Mouse (Mus musculus) right cerebral cortex, adult 2 months (tissue): Measurements from ENCODE around the gene Ube2z.

Source experiments
- DNase-seq, 2 experiments: peaks; one replicate each; pipeline ENCODE4 v3.0.0; 2021 to 2022; ENCODE audit warnings: low spot score in 2 of 2

Gene Ube2z

GRCm38 (mm10) chr11:96064521-96065214 is 520 bp downstream of the Ube2z start:
- DNase-seq: no peak

GRCm38 (mm10) chr11:96058309-96058708 is 6.9 kb downstream of the Ube2z start:
- DNase-seq: no peak

DNA sequence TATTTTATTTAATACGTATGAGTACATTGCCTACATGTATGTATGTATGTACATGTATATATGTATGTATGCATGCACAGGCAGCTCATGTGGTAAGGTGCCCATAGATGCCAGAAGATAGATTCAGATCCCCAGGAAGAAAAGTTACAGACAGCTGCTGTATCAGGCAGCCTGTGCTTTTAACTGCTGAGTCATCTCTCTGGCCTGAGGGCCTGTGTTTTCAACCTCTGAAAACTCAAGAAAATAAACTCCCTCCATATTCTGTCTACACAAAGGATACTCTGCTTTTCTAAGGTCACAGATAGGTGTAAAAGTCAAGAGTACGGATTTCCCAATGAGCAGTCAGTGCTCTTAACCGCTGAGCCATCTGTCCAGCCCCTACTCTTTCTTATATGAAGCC is 14.3 kb downstream of the Ube2z start:
- DNase-seq: no peak

GRCm38 (mm10) chr11:96049939-96050338 is 15.2 kb downstream of the Ube2z start:
- no peak for DNase-seq

- DNase-seq: no peak
Measured at GRCm38 (mm10) chr11:96047469-96048373, 17.5 kb downstream of the Ube2z start.

GRCm38 (mm10) chr11:96046793-96047192 is 18.4 kb downstream of the Ube2z start:
- DNase-seq: no peak

- DNase-seq: no peak
Measured at GRCm38 (mm10) chr11:96046028-96046427, 19.2 kb downstream of the Ube2z start.

DNA sequence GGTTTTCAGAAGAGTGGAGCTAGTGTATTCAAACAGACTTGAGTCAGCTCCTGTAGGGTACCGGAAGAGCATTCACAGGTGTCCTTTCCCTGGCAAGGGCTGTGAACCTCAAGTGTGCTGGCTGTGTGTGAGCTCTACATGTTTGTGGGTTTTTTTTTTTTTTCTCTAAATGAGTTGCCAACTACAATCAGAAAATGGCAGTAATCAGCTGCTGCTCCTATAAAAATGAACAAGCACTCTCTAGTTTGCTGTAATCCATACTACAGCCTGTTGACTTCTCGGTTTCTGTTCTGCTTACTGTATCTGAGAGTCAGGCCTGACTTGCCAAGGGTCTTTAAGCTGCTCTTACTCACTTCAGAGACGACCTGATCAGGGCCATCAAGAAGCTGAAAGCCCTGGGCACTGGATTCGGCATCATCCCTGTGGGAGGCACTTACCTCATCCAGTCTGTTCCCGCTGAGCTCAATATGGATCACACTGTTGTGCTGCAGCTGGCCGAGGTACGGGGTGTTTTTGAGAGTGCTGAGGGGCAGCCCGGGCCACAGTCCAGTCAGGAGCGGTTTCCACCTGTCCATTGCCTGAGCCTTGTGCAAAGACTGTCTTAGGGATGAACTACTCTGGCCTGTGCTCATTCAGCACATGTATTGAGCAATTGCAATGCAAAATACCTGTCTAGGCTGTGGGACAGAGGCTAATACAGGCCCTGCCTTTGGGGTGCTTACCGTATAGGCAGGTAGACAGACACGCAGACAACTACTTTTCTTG is 20.2 kb downstream of the Ube2z start:
- no peak for DNase-seq

DNA sequence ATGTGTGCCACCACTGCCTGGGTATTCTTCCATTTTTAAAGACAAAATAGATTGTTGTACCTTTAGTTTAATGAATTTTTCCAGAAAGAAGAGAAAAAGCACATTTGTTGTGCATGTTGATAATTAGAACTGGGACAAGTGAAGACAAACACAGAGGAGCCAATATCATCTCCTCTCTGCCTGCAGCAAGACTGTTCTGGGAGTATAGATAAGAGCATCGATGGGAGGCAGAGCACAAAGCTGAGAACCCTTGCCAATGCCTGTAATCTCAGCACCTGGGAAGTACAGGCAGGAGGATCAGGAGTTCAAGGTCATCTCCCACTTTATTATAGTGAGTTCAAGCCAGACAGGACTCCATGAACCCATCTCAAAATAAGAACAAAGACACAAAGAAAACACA is 26.6 kb downstream of the Ube2z start:
- DNase-seq: no peak

- DNase-seq: no peak
Measured at GRCm38 (mm10) chr11:96037499-96037898, 27.7 kb downstream of the Ube2z start.

DNA sequence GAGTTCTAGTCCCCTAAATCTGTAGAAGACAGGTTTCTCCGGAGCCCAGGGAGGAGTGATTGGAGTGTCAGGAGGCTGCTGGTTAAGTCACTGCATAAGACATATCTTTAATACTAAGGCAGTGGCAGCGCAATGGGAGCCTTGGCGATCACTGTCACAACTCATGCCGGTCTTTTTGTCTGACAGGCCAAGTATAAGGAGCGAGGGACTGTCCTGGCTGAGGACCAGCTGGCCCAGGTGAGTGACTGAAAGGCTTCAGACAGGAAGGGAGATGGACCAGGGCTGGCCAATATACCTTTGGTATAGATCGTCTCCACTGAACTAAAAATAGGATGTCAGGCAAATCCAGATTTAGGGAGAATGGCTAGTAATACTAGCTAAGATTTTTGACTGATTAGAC is 30.1 kb downstream of the Ube2z start:
- DNase-seq: no peak

DNA sequence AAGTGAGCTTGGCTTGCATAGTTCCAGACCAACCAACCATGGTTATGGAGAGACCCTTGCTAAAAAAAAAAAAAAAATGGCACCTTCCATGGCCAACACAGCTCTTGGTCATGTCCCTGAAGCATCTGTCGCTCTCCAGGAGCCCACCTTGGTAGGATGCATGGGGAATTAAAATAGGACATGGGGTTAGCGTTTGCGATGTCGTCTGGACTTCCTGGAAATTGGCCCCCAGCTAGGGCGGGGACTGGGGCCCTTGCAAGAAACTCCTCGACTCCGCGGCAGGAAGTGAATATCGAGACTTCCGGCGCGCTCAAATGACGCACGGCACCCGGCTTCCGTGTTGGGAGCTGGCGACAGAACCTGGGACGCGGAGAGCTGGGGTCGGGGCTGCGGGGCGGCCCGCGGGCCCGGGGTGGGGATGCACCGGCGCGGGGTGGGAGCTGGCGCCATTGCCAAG is 30.6 kb downstream of the Ube2z start, which contains the start of gene Snf8:
Gene Snf8 (plus strand): TSS at position 290 of the 457 bp plus-strand sequence.
- DNase-seq: peak; percentile 97 to 98

DNA sequence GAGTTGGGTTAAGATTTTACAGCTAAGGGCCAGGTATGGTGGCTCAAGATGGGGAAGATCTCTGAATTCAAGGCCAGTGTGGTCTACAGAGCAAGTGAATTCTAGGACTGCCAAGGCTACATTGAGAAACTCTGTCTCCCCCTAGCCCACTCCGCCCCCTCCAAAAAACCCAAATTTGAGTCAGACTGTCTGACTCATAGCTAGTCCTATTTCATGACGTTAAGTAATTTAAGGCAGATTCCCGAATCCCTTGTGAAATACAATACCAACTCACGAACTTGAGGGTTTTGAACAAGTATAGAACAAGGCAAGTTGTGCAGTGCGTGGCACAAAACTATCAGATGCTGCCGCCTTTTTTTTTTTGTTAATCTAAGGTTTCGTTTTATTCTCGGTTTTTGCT is 31.1 kb downstream of the Ube2z start:
- DNase-seq: no peak

GRCm38 (mm10) chr11:96033264-96033663 is 31.9 kb downstream of the Ube2z start:
- no peak for DNase-seq

- no peak for DNase-seq
Measured at GRCm38 (mm10) chr11:96031701-96032100, 33.5 kb downstream of the Ube2z start.

DNA sequence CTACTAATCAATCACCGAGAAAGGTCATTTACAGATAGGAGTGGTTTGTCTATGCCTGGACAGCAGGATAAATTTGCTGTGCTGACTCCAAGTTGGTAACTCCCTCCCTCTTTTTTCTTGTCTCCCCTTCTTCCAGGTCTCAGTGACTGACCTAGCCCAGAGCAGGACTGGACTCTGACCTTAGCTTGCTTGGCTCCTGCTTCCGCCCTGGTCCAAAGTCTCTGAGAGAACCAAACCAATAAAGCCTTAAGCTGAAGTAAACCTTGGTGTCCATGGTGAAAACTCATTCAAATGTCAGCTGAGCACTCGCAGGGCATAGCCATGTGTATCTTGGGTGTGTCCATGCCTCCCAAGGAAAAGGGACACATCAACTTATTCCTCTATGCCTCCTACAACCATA is 34.6 kb downstream of the Ube2z start:
- DNase-seq: no peak

DNA sequence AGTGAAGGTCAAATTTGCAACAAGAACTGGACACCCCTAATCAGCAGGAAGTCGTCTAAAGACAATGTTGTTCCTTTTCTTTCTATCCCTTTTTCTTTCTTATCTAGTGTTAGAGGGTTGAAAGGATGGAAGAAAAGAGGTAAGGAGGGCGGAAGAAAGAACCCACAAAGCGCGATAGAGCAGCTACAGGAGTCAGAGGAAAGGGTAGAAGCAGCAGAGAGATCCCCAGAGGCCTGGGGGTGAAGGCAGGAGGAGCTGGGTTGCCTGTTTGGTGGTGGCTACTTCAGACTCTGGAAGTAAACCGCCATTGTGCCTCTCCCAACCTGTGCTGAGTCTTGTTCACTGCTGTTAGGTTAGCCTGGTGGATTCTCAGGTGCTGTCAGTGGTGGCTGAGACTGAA is 37.1 kb downstream of the Ube2z start:
- DNase-seq: no peak

DNA sequence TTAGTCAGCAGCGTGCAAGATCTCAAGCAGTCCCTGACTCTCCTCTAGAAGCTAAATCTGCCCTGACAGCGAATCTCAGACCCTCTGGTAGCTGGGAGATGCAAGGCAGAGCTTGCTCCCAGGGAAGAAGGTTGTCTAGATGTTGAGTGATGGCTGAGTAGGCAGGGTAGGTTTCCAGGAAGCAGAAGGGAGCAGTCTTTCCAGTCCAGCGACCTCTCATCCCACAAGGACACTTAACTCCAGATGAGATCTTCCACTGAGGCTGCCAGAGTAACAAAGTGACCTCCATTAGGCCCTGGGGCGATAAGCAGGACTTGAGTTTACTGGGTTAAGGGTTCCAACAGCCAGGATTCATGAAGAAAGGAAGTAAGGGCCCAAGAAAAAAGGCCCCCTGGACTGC is 44.6 kb downstream of the Ube2z start:
- no peak for DNase-seq

GRCm38 (mm10) chr11:96017941-96018351 is 47.2 kb downstream of the Ube2z start:
- peak; percentile 27 to 40 for DNase-seq

GRCm38 (mm10) chr11:96015421-96015820 is 49.8 kb downstream of the Ube2z start:
- DNase-seq: no peak

DNA sequence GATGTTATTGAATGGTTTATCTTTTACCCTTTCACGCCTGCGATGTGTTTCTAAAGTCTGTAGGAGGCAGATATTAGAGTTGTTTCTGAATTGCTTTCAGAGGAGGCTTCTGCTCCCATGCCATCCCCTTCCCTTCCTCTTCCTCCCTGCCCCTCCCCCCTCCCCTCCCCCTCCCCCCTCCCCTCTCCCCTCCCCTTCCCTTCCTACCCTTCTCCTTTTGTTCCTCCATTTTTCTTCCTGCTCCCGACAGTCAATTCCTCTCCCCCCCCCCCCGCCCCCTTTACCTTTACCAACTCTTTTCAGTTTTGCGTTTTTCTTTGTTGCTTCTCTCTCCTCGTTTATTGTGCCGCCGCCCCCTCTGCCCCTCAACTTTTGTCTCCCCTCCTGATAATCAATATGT is 53.2 kb downstream of the Ube2z start:
- no peak for DNase-seq

- DNase-seq: no peak
Measured at GRCm38 (mm10) chr11:96008827-96009226, 56.4 kb downstream of the Ube2z start.
